Mouse (Mus musculus): ENCODE data around the gene Klhl29.

Gene Klhl29

DNA sequence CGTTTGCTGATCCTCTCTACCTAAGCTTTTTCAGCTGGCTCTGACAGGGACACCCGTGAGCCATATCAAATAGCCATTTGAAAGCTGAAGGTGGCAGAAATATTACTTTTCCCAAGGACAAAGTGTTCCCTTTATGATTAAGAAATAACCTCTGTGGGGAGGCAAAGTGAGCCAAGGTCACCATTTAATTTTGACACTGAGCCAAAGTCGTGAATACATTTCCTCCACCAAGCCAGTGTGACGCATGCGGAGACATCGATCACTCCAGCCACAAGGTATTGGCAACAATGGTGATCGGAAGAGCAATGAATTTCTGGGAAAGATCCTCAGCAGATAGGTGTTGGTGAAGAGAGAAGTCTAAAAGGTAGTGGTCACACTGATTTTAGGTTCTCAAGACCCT is 83.2 kb downstream of the Klhl29 start:
- DNase-seq: no peak

DNA sequence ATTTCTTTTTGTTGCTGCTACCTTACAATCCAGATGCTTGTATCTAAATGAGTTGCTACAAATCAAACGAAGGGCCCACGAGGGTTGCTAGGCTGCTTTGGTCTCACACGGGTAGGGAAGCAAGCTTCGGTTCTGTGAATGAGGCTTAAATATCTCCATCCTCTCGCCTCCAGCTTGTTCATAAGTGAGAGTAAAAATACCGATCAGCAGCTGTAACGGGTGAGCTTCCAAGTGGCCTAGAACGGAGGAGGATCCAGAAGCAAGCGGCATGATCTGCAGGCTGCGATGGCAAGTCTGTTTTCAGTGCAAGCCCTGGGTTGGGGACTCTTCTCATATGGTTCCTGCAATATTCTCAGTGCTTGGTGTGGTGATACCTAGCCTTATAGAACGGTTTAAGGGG is 89.9 kb downstream of the Klhl29 start:
- no peak for DNase-seq

DNA sequence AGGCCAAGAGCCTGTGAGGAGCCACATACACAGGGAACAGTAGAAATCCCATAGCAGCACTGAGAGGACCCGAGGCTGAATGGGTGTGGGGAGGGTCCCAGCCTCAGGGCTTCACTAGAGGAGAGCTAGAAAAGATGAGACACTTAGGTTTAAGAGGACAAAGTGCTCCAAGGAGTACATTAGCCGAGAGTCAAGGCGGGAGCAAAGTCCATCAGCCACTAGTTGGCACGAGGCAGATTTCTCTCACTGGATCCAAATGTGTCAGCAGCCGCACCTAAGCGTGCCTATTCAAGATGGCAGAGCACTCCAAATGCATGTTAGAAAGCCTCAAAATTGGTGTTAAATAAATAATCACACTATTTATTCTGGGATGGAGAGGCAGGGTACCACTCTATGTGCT is 90.5 kb downstream of the Klhl29 start:
- DNase-seq: no peak

DNA sequence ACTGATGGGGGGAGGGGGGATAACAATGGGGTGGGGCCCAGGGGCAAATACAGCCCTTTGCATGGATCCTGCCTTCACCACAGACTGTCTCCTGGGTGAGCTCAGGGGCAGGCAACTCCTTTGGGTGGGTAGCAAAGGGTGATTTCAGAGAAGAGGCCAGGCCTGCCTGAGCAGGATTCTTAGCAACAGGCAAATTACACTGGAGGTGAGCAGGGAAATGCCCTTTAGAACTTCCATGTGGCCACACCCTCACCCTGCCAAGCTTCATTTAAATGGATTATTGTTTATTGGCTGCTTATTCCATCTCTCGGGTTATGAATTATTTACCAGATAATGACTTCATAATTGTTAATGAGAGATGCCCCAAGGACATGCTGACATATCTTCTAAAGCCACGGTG is 91.8 kb downstream of the Klhl29 start:
- no peak for DNase-seq

DNA sequence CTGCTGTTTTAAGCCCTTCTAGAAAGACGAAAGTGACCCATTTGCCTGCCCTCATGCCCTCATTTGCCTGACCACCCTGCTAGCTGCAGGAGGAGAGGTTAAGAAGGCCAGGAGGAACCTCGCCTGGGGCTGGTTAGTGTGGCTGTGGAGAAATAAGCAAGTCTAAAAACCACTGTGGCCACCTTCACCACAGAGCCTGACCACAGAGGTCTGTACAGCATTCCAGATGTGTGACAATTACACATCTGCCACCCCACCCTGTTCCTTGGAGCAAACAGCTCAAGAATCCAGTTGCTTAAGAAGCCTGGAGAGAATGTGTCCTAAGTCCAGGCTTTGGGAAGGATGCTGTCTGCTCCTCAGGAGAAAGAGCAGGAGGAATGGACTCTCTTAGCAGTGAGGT is 92.9 kb downstream of the Klhl29 start:
- DNase-seq: no peak

DNA sequence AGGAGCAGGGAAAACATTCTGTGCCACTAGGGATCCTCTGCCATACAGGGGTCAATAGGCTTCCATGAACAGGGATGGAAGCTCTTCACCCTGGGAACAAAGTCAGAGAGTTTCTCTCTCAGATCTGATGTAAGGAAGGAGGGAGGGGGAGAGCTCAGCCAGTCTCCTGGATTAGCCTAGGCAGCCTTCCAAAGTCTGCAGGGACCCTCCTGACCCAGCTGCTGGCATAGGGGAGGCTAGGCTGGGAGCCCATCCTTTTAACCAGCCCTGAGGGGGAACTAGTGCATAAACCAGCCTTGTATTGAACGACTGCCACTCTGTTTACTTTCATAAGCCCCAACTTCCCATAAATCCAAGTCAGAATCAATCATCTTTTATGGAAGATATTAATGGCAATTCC is 95.6 kb downstream of the Klhl29 start:
- DNase-seq: peak; percentile 71 to 83

DNA sequence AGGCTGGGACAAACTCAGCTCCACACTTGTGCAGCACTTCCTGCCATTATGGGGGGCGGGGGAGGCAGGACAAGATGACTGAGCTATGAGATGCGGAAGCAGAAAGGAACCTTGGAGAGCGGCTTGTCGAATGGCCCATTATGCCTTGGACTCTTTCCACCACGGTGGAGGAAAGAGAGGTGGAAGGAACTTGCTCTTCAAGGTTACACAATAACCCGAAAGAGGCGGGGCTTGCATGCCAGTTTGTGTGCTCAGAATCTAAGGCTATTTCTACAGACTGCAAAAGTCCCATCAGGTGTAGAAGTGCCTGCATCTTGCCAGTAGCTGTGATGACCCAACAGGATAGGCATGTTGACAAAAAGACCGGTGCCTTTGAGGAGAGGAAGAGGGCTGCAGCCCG is 98.5 kb downstream of the Klhl29 start:
- peak; percentile 38 to 47 for DNase-seq

DNA sequence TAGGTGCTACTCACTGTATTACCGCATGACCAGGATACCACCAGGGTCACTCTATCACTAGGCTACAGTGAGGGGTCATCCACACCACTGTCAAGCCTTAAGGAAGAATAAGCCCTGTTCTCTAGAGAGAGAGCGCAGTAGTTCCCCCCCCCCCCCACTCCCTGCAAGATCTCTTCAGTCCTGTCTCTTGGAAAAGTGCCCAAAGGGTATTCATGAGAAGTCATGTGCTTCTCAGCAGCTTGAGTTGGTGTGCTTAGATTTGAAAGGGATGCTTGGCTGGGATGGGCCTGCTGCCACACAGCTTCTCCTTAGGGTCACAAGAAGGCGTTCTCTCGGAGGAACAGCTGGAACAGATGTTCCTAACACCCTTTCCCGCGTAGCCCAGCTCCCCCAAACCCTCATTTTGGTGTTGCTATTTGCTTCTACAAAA is 100.0 kb downstream of the Klhl29 start:
- peak; percentile 39 to 52 for DNase-seq

DNA sequence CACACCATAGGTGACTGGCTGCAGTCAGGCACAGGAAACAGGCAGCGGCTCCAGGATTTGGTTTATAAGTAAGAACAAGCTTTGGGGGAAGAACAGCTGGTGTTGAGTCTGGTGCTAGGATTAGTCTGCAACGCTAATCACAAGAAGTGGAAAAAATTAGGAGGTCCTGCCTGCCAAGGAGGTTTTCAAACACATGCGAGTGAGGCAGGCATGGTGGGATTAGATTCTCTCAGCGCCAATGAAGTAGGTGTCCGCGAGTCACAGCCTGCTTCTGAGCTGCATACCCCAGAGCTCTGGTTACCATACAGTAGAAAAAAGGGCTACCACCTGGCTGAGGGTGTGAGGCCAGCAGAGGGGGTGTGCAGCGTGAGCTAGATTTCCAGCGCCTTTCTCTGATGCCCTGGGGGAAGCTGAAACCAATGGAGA is 101.0 kb downstream of the Klhl29 start:
- peak; percentile 45 to 52 for DNase-seq

DNA sequence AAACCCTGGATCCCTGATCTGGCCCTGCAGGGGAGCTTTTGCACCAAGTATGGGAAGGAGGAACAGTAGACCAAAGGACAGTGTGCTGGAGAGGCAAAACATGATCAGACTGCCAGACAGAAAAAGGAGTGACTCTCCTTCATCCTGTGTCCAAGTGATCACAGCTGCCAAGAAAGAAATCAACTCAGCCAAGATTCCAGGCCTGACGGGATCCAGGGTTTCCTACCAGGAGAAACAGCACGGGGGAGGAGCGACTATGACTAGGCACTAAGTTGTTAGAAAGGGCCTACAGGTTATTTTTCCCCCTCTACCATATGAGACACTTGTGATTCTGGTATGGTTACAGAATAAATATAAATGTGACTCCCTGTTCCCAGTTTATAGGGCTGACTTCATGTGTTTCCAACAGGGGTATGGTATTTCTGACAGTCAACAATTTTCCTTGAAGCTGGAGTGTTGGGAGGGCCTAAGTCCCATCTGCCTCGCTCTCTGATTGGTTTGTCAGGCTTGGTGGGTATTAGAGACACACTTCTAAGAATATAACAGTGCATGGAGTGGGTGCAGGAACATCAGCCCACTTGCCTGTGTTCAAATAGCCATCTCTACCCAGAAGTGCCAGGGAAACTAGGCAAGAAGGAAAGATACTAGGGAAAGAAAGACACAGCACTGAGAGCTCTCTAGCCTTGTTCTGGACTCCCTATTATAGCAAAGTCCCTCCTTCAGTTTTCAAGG is 102.0 kb downstream of the Klhl29 start:
- DNase-seq: peak; percentile 36 to 54

DNA sequence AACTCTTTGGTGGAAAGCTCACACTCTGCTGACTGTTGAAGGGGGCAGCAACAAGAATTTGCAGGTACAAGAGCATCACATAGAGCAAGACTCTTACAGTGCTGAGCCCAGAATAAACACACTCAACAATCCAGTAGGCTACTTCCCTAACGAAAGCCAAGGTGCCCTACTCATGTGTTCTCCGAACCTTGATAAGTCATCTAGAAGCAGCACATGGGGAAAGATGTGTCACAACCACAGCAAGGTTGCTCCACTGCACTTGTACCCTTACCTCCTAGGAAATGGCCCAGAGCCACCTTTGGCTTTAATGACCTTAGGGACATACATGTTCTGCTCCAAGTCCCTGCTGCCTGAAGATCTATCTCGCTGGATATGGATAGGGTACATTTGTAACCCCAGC is 105.0 kb downstream of the Klhl29 start:
- DNase-seq: no peak

DNA sequence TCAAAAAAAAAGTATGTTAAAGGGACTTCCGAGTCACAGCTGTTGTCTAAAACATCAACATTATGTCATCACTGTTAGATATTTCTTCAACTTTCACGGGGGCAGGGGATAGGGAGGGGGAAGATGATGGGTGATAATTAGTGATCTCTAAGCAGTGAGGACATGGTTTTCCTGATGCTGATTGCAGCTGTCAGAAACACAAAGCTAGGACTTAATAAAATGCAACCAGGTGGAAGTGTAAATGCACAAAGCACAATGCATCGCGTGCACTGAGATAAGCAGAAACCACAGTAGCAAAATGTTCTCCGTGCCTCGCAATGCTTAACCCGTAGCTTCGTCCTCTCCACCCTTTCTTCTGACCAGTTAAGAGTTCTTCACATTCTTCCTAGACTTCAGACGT is 105.5 kb downstream of the Klhl29 start:
- DNase-seq: no peak

DNA sequence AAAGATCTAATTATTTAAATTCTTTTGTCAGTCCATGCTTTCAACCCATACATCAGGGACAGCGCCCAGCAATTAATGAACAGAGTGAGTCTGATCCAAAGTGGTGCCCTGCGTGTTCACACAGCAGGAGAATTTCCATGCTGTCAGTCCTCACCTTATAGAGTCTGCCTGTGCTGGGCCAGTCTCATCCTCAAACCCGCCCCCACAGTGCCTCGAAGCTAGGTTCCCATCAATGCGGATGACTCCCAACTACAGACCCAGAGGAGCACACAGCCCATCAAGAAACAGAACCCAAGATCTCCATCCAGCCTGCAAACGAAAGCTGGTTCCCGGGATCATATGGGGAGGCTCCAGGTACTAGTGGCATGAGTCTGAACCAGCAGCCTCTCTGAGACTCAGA is 106.4 kb downstream of the Klhl29 start:
- no peak for DNase-seq

DNA sequence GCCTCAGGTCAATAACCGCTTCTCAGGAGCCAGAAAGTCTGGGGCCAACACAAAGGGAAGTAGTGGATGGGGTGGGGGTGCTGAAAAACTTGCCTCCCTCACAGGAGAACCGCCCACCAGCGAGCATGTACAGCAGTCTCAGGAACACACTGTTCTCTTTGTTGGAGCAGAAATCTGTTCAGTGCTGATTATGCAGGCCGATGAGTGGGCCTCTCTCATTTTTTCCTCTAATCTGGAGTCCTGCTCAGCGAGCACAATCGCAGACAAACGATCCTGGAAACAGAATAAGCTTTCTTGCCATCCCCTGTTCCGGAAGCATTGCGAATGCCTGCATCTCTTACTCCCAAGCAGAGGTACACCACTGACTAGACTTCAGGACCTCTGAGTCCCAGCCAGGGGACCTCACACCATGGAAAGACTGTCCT is 107.3 kb downstream of the Klhl29 start:
- DNase-seq: no peak

DNA sequence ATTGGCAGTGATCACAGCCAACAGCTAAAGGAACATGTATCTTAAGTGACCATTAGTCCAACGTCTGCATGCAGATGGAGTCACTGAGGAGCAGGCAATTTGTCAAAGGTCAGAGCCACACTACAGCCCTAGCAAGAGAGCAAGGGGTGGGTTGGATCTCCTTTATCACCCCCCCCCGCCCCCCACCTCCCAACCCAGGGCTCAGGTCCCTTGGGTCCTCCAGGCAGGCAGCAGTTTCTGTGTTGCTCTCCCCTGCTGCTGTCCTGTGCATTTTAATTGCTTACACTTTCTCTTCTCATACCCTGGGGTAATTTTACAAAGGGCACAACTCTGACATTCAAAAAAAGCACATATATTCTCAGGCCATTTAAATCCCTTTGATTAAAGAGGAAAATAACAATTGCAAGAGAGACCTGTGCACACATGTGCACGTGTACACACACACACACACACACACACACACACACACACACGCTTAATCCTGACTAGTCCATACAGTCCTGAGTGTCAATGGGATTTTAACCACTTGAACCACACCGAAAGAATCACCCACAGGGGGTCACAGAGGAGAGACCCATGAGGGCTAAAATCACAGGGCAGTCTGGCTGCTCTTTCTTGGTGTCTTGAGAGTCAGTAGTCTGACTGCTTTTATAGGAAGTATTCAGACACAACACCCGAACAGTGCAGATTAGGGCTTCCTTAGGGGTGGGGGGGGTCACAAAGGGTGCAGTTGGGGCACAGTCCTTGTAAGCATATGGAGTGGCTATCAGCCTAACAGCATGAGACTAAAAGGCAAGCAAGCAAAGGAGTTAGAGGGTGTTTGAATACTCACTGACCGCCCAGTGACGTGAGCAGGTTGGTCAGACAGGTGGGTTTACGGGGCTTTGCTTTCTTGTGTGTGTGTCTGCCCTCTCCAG is 108.0 kb downstream of the Klhl29 start:
- DNase-seq: no peak

DNA sequence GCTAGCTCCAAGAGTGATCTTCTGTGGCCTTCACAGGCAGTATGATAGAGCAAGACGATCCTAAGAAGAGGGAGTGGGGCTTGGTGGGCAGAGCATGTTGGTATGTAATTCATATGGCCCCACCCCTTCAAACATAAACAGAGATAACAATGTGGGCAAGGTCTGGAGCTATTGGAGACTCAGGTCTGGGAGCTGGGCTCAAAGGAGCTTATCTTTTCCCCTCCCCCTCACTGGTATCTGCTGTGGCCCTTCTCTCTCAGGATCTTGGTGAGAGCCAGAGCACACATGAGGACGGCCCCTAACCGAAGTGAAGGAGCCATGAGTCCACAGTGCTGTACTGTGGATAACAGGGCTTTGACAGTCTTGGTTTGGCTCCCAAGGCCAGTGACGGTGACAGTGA is 108.7 kb downstream of the Klhl29 start:
- no peak for DNase-seq

DNA sequence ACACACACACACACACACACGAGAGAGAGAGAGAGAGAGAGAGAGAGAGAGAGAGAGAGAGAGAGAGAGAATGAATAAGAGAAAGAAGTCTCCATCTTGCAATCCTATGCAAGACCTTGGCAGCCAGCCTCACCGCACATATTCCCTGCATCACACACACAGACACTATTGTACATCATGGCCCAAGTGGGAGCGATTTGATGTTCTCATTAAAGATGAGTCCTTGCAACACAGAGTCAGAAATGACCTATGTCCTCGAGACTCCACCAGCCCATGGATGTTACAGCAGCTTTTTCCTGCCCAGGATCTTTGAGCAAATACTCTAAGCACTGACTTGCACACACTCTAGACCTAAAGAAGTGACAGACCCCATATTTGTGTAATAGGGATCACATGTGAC is 114.0 kb downstream of the Klhl29 start:
- no peak for DNase-seq

DNA sequence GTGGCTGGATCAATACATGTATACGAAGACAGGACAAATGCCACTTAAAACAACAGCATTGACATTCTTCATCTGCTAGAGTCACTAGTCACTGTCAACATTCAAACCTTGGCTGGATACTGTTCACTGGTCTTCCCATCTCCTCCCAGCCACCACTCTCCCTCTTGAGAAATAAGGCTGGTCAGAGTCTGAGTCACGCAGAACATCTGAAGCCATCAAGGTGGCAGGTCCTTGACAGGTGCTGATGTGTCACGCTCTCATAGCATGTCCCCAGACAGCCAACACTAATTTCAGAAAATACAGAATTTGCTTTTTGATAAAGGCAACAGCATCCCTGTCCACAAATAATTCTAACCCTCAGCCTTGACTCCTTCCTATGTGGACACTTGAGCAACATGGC is 116.7 kb downstream of the Klhl29 start:
- no peak for DNase-seq

DNA sequence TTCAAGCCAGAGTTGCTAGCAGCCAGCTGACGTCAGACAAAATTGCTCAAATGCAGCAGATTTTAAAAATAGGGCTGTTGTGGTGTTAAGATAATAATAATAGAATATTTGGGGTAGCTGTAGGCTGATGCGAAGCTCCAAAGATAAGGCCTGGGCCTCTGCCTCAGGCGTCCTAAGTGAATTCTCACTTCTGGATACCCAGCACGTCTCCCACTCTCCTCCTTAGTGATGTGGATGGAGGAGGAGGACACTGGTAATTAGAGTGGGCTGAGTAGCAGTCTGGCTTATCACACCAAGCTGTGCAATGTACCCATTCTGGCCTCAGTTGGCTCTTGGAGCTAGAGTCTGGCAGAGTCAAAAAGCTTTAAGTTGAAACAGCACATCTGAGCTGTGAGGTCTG is 118.3 kb downstream of the Klhl29 start:
- no peak for DNase-seq

DNA sequence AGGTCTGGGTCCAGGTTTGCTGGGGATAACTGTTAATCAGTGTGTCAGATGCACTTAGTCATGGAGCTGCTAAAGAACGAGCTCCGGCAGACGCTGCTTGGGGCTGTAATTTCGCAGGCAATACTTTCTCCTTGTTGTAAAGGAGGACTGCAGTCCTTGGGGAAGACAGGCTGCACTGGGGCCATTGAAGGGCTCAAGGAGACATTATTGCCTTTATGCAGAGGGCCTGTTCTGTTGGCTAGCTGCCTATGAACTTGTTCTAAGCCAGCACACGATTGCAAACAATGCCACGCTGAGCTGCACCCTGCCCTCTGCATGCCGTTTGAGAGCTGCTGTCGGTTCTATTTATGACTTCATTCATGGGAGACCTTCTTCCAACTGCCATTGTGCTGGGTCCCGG is 120.4 kb downstream of the Klhl29 start:
- DNase-seq: peak; percentile 54 to 61

DNA sequence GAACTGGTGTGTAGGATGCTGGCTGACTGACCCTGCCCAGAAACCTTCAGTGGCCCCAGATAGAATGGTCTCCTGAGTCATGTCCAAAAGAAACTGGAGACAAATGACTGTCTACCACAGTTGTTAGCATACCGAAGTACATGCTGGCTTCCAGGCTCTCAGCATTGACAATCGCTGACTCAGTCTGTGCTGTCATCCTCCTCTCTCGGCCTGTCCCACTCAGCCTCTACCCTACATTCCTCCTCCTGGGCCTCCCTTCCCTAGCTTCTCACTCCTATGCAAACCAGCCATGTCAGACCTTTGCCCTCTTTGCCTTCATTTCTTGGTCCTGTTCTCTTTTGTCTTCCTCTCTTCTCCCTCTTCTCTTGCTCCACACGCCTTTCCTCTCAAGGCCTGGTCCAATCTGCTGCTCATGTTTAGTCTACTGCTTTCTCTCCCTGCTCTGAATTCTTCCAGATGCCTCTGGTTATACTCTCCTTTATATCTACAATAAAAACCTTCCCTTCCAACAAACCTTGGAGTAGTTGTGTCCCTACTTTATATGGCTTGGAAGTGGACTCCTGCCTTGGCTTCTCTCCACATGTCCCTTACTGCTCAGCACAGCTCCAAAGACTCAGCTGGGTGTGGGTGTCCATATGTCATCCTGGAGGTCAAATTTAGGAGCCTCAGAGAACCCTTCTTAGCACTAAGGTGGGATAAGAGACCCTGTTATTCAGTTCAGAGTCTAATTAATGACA is 121.1 kb downstream of the Klhl29 start:
- DNase-seq: peak; percentile 45 to 51

DNA sequence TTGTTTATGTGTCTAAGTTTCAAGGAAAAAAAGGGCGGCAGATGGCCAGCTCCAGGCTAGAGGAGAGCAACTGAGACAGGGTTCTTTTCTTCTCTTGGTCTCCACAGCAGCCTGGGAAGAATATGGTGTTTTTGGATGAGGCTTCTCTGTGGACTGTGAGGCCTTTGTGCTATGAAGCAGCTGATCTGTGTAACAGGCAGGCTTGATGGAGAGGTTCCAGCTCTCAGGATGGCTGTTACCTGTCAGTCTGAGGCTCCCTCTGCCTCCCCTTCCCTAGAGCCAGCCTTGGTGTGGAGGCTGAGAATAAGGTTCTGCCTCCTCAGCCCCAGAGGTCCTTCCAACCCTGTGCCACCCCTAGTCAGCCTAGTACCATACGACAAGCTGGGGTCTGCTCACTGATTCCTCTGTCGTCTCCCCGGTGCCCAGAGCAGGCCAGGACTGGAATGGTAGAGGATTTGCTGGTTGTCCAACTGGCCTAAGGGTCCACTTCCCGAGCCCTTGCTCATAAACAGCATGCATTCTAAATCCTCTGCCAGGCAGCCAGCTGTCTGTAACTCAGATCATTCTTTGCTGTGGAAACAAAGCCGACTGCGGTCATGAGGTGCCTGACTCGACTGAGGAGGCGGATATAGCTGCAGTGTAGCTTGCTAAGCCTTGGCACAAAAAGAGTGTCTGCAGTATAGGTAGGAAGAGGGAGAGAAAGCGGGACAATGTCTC is 122.0 kb downstream of the Klhl29 start:
- peak; percentile 79 for DNase-seq

DNA sequence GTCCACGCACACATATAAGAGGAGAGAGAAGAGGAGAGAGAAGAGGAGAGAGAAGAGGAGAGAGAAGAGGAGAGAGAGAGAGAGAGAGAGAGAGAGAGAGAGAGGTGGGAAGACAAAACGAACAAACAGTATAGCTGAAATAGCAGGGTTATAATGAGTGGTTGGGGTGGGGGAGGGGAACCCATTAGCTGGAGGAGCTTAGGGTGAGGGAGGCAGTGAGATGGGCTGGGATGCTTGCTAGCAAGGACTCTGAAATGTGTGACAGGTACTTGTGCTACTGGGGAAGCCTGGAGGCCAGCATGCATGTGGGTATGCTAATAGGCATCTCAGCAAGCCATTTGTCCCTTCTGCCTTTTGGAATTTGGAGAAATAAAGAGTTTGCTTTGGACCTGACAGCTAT is 122.9 kb downstream of the Klhl29 start:
- DNase-seq: peak in 1 of 2 experiments; percentile 36

Measured in cerebellum, postnatal 10 days (tissue).